Mouse (Mus musculus) CH12.LX (cell line): Measurements from ENCODE around the gene Gcdh.

ENCODE experiments used
- CHD1 ChIP-seq: IDR thresholded peaks from 2 replicates; pipeline ENCODE4 v1.6.1; 2012; ENCODE audit warnings: low read depth, low read length, improper control_type of control experiment, inconsistent platforms
- CTCF ChIP-seq, 2 experiments: IDR thresholded peaks in 1 of 2; conservative IDR thresholded peaks in 1 of 2; 2 replicates each; pipeline ENCODE4 v1.5.1; 2011 to 2012; ENCODE audit warnings: low read depth in 2 of 2, low read length in 2 of 2, improper control_type of control experiment in 1 of 2, inconsistent platforms in 1 of 2, mild to moderate bottlenecking in 1 of 2, moderate library complexity in 1 of 2
- EP300 ChIP-seq: IDR thresholded peaks from 2 replicates; pipeline ENCODE4 v1.6.1; 2011; ENCODE audit warnings: low read length, improper control_type of control experiment
- ETS1 ChIP-seq: conservative IDR thresholded peaks from 2 replicates; pipeline ENCODE4 v1.6.1; 2012; ENCODE audit warnings: low read depth, mild to moderate bottlenecking, inconsistent platforms, low read length, improper control_type of control experiment, moderate library complexity
- HCFC1 ChIP-seq: IDR thresholded peaks from 2 replicates; pipeline ENCODE4 v1.6.1; 2012; ENCODE audit warnings: low read depth, mild to moderate bottlenecking, inconsistent platforms, low read length, improper control_type of control experiment
- MEF2A ChIP-seq: IDR thresholded peaks from 2 replicates; pipeline ENCODE4 v1.6.1; 2014; ENCODE audit warnings: low read depth, mild to moderate bottlenecking, inconsistent platforms, low read length, improper control_type of control experiment, borderline replicate concordance
- NRF1 ChIP-seq: IDR thresholded peaks from 2 replicates; pipeline ENCODE4 v1.6.1; 2014; ENCODE audit warnings: low read depth, mild to moderate bottlenecking, inconsistent platforms, low read length, improper control_type of control experiment, moderate library complexity
- POLR2A ChIP-seq: IDR thresholded peaks from 2 replicates; pipeline ENCODE4 v1.6.1; 2011; ENCODE audit warnings: low read depth, mild to moderate bottlenecking, improper control_type of control experiment, low read length
- POLR2AphosphoS2 ChIP-seq: IDR thresholded peaks from 2 replicates; pipeline ENCODE4 v1.6.1; 2011; ENCODE audit warnings: low read depth, low read length, improper control_type of control experiment
- TBP ChIP-seq: conservative IDR thresholded peaks from 2 replicates; pipeline ENCODE4 v1.6.1; 2011; ENCODE audit warnings: low read depth, low read length, improper control_type of control experiment
- USF1 ChIP-seq: IDR thresholded peaks from 2 replicates; pipeline ENCODE4 v1.6.1; 2014; ENCODE audit warnings: low read depth, mild to moderate bottlenecking, inconsistent platforms, low read length, improper control_type of control experiment
- ZC3H11A ChIP-seq: IDR thresholded peaks from 2 replicates; pipeline ENCODE4 v1.6.1; 2012; ENCODE audit warnings: low read depth, mild to moderate bottlenecking, inconsistent platforms, low read length, improper control_type of control experiment
- ZNF384 ChIP-seq: IDR thresholded peaks from 2 replicates; pipeline ENCODE4 v1.6.1; 2012; ENCODE audit warnings: low read depth, low read length, improper control_type of control experiment, inconsistent platforms

DNA sequence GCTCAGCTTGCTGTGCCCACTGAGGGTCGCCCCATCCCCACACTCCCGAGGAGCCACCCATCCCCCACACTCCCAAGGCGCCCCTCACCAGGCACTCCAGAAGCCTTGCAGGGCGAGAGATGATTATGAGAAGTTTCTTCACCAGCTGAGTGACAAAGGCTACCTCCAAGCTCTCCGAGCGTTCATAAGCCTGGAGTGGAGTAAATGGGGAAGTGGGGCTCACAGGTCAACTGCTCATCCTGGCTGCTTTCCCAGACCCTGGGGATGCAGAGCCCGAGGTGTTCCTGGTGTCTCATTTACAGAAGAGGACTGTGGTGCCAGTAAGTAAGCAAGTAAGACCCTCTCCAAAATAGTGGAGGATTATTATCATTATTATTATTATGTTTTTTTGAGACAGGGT is 31.8 kb upstream of the Gcdh start:
- TF ChIP-seq CTCF (conservative IDR thresholded peaks at IDR 0.05 in 1 of 2, IDR thresholded peaks at IDR 0.05 in 1 of 2; ENCODE audit: low read depth in 2 of 2, low read length in 2 of 2): no peak
- no peak for TF ChIP-seq POLR2A
- no peak for TF ChIP-seq TBP
- TF ChIP-seq EP300: no peak
- no peak for TF ChIP-seq ZNF384
- no peak for TF ChIP-seq CHD1
- TF ChIP-seq USF1: no peak
- TF ChIP-seq ZC3H11A: no peak
- no peak for TF ChIP-seq POLR2AphosphoS2
- TF ChIP-seq MEF2A: no peak
- TF ChIP-seq NRF1: no peak
- no peak for TF ChIP-seq HCFC1
- TF ChIP-seq ETS1: no peak
